Mouse (Mus musculus) kidney, adult 18-20 months (tissue): ENCODE data around the gene Gm28047.
"Not testable (repeated sequence)": the region's sequence is repeated elsewhere in the genome, so short reads cannot be mapped to it uniquely, and the experiment has no call there.

Experiments used
- DNase-seq: peaks from one replicate; pipeline ENCODE4 v3.0.0; 2021

The Gm28047 gene

GRCm38 (mm10) chr15:102619486-102619885 is 5.4 kb downstream of the Gm28047 start:
- no peak for DNase-seq

- DNase-seq = no peak
Measured at GRCm38 (mm10) chr15:102617654-102618053, 7.2 kb downstream of the Gm28047 start.

GRCm38 (mm10) chr15:102616174-102616573 is 8.7 kb downstream of the Gm28047 start:
- no peak for DNase-seq

- no peak for DNase-seq
Measured at GRCm38 (mm10) chr15:102614224-102614623, 10.6 kb downstream of the Gm28047 start.

- no peak for DNase-seq
Measured at GRCm38 (mm10) chr15:102612966-102613365, 11.9 kb downstream of the Gm28047 start.

GRCm38 (mm10) chr15:102608586-102608985 is 16.3 kb downstream of the Gm28047 start:
- not testable (repeated sequence) for DNase-seq

- DNase-seq = no peak
Measured at GRCm38 (mm10) chr15:102593996-102594656, 30.7 kb downstream of the Gm28047 start.

GRCm38 (mm10) chr15:102592674-102593073 is 32.2 kb downstream of the Gm28047 start:
- DNase-seq = no peak

GRCm38 (mm10) chr15:102590567-102590966 is 34.3 kb downstream of the Gm28047 start:
- no peak for DNase-seq

GRCm38 (mm10) chr15:102589826-102590225 is 35.0 kb downstream of the Gm28047 start:
- no peak for DNase-seq

GRCm38 (mm10) chr15:102585501-102585900 is 39.4 kb downstream of the Gm28047 start:
- DNase-seq = no peak

- no peak for DNase-seq
Measured at GRCm38 (mm10) chr15:102583708-102584383, 41.0 kb downstream of the Gm28047 start.

- no peak for DNase-seq
Measured at GRCm38 (mm10) chr15:102581205-102581604, 43.7 kb downstream of the Gm28047 start.

- no peak for DNase-seq
Measured at GRCm38 (mm10) chr15:102578351-102578750, 46.5 kb downstream of the Gm28047 start.

GRCm38 (mm10) chr15:102576972-102577371 is 47.9 kb downstream of the Gm28047 start:
- DNase-seq = no peak

GRCm38 (mm10) chr15:102572081-102572480 is 52.8 kb downstream of the Gm28047 start:
- no peak for DNase-seq

GRCm38 (mm10) chr15:102567849-102568248 is 57.0 kb downstream of the Gm28047 start:
- DNase-seq = no peak

- DNase-seq = no peak
Measured at GRCm38 (mm10) chr15:102563681-102564080, 61.2 kb downstream of the Gm28047 start.

- no peak for DNase-seq
Measured at GRCm38 (mm10) chr15:102563061-102563460, 61.8 kb downstream of the Gm28047 start.

- DNase-seq = no peak
Measured at GRCm38 (mm10) chr15:102562491-102562890, 62.4 kb downstream of the Gm28047 start.

GRCm38 (mm10) chr15:102557580-102557979 is 67.3 kb downstream of the Gm28047 start:
- DNase-seq = no peak

GRCm38 (mm10) chr15:102555581-102555980 is 69.3 kb downstream of the Gm28047 start:
- no peak for DNase-seq

- DNase-seq = no peak
Measured at GRCm38 (mm10) chr15:102552599-102552998, 72.3 kb downstream of the Gm28047 start.

- DNase-seq = peak; percentile 8
Measured at GRCm38 (mm10) chr15:102547478-102547877, 77.4 kb downstream of the Gm28047 start.
